Mouse (Mus musculus) Patski (cell line): ENCODE results near the gene Gm49394. TPM values are rescaled to one million over a fixed set of nuclear protein-coding genes. Genes with fewer than 3 reads are reported as not detected.

ENCODE experiments used
- ATAC-seq: fragments of 100-300 bp; one replicate; pipeline ENCODE4 v1.8.0; 2021
- CTCF ChIA-PET: fragments of 350-600 bp; sonication (Branson Sonifier 250); formaldehyde crosslinking; loops from one replicate; lab custom pipeline; 2022; ENCODE audit warnings: inconsistent platforms; lab: Charles Lee
- POLR2A ChIA-PET: fragments of 350-600 bp; sonication (Branson Sonifier 250); formaldehyde crosslinking; loops from one replicate; lab custom pipeline; 2022; ENCODE audit warnings: antibody characterized with exemption, inconsistent platforms; lab: Charles Lee
- DNase-seq: peaks from one replicate; pipeline ENCODE4 v3.0.0-alpha.2; 2011; ENCODE audit warnings: low read depth, low spot score
- H3K27me3 ChIP-seq: fragments of 371-371 bp; one replicate; pipeline ENCODE4 v1.5.1; 2021
- CTCF ChIP-seq: fragments of 100-300 bp; IDR thresholded peaks from one replicate; pipeline ENCODE4 v1.5.1; 2021
- in situ Hi-C: fragments of 300-500 bp; cut with MboI; formaldehyde crosslinking; loops from 3 replicates; pipeline ENCODE4 v1.11.1; 2018; ENCODE audit warnings: low pct_unique_long_range_greater_than_20kb, mixed read lengths
- polyA plus RNA-seq: library from polyadenylated mRNA; unstranded; gene quantifications from one replicate; pipeline ENCODE4 v1.2.3, GENCODE M21; 2021

Gene Gm49394
- polyA plus RNA-seq, 1 experiment from 2014 or later, result not detected

- no peak for ATAC-seq
- ChIA-PET CTCF (interaction anchor here (1.2 kb wide), 1 partner anchor 10 kb away, joined by 4 read pairs; no protein-coding TSS in a partner anchor), POLR2A (no interaction called here)
- DNase-seq, result no peak
- peaks cover 3% of the 10 kb centered on the region for H3K27me3 ChIP-seq
- in situ Hi-C loops, result no loop called here
- TF ChIP-seq CTCF, result no peak
Observed at GRCm38 (mm10) chr7:142629806-142630205, 39.9 kb downstream of the Gm49394 start.

GRCm38 (mm10) chr7:142622180-142622579 lies 47.6 kb downstream of the Gm49394 start:
- TF ChIP-seq CTCF, result no peak
- no peak for ATAC-seq
- ChIA-PET POLR2A (no interaction called here), CTCF (no interaction called here)
- H3K27me3 ChIP-seq, result peaks cover 4% of the 10 kb centered on the region
- in situ Hi-C loops, result no loop called here
- no peak for DNase-seq

- in situ Hi-C loops, result no loop called here
- no peak for ATAC-seq
- no peak for TF ChIP-seq CTCF
- ChIA-PET POLR2A (no interaction called here), CTCF (no interaction called here)
- DNase-seq, result no peak
- peaks cover 9% of the 10 kb centered on the region for H3K27me3 ChIP-seq
Observed at GRCm38 (mm10) chr7:142613077-142613476, 56.7 kb downstream of the Gm49394 start.

DNA sequence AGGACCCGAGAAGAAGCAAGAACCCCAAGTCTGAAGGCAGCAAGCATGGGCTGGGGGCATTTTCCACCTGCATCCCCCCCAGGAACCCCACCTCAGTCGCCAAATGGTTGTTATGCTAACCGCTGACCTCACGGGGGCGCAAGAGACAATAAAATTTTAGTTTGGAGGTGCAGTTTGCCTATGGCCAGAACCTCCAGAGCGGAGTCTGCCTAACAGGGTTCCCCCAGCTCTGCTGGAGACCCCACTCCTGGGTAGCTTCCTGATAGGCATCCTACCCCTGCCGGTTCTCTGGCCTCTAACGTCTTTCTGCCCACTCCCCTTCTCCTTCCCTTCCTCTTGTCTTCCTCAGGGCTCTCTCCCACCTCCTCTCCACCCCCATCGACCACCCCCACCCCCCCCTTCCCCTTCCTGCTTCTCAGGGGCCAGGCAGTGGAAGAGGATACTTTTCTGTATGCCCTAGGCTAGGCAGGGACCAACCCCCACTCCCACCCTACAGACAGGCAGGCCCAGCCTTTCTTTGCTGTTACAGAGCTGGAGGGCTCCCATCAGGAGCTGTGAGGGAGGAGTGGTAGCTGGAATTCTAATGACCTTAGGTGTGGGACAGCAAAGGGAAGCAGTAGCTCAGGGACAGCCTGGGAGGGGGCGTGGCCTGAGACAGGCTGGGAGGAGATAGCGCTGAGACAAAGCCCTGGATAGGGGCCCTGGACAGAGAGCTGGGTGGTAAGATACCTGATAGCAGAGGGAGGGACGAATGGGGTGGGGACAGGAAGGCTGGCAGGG lies 58.9 kb downstream of the Gm49394 start:
- CTCF ChIA-PET, result interaction anchor here (1.0 to 1.3 kb wide), 2 partner anchors 73 to 104 kb away, joined by 3 to 4 read pairs; no protein-coding TSS in a partner anchor
- ATAC-seq (no peak), DNase-seq (no peak)
- in situ Hi-C loops, result no loop called here
- POLR2A ChIA-PET, result no interaction called here
- H3K27me3 ChIP-seq, result no peaks in the 10 kb centered on the region
- no peak for TF ChIP-seq CTCF

GRCm38 (mm10) chr7:142600921-142601320 lies 68.8 kb downstream of the Gm49394 start:
- TF ChIP-seq CTCF, result no peak
- ATAC-seq (no peak), DNase-seq (no peak)
- in situ Hi-C loops, result no loop called here
- H3K27me3 ChIP-seq, result no peaks in the 10 kb centered on the region
- POLR2A ChIA-PET, result no interaction called here
- CTCF ChIA-PET, result interaction anchor here (1.3 kb wide), 1 partner anchor 20 kb away, joined by 3 read pairs; no protein-coding TSS in a partner anchor

Other genes starting within 250 kb of the Gm49394 start
- 11.5 TPM for gene Syt8, start 235.1 kb downstream of the Gm49394 start, polyA plus RNA-seq
- 1.5 TPM for gene Tnni2, start 228.1 kb downstream of the Gm49394 start, polyA plus RNA-seq
- 15.5 TPM for gene Lsp1, start 209.1 kb downstream of the Gm49394 start, polyA plus RNA-seq
- 0.22 TPM for gene Tnnt3, start 171.1 kb downstream of the Gm49394 start, polyA plus RNA-seq
- gene Mrpl23, start 137.3 kb downstream of the Gm49394 start, polyA plus RNA-seq, result 6.9 TPM
- gene Igf2, start 3.1 kb downstream of the Gm49394 start, polyA plus RNA-seq, result 0.13 TPM
- gene Ins2, start 73.4 kb upstream of the Gm49394 start, polyA plus RNA-seq, result not detected